Mouse (Mus musculus) neural tube, embryonic 14.5 days (tissue): ENCODE data around the gene Gfpt1. TPM values are rescaled to one million over a fixed set of nuclear protein-coding genes. Genes with fewer than 3 reads are reported as not detected.

Experiments
- ATAC-seq: fragments of 200-750 bp; cut with Nextera tagmentation; 2 replicates; pipeline ENCODE4 v1.8.0; 2017; ENCODE audit warnings: low read depth, mild to moderate bottlenecking, moderate TSS enrichment, moderate library complexity
- H3K27ac ChIP-seq: fragments of 300-500 bp; sonication (generic); 2 replicates; pipeline ENCODE4 v1.5.1; 2014; ENCODE audit warnings: low read depth, mild to moderate bottlenecking, control low read depth, low read length, moderate library complexity, mixed read lengths
- H3K27me3 ChIP-seq: fragments of 300-500 bp; sonication (generic); 2 replicates; pipeline ENCODE4 v1.6.1; 2014; ENCODE audit warnings: low read length; ENCODE audit not compliant: control insufficient read depth, insufficient read depth
- H3K36me3 ChIP-seq: fragments of 300-500 bp; sonication (generic); 2 replicates; pipeline ENCODE4 v1.6.1; 2014; ENCODE audit warnings: low read length, mixed read lengths; ENCODE audit not compliant: control insufficient read depth, insufficient read depth
- H3K4me1 ChIP-seq: fragments of 300-500 bp; sonication (generic); 2 replicates; pipeline ENCODE4 v1.6.1; 2014; ENCODE audit warnings: low read length; ENCODE audit not compliant: control insufficient read depth, insufficient read depth
- H3K4me2 ChIP-seq: fragments of 300-500 bp; sonication (generic); 2 replicates; pipeline ENCODE4 v1.6.1; 2014; ENCODE audit warnings: mild to moderate bottlenecking, low read depth, low read length, control low read depth
- H3K4me3 ChIP-seq: fragments of 300-500 bp; sonication (generic); 2 replicates; pipeline ENCODE4 v1.5.1; 2014; ENCODE audit warnings: low read depth, low read length, control low read depth, mixed read lengths
- H3K9ac ChIP-seq: fragments of 300-500 bp; sonication (generic); replicated peaks from 2 replicates; pipeline ENCODE4 v1.6.1; 2014; ENCODE audit warnings: low read depth, mild to moderate bottlenecking, control low read depth, low read length, mixed read lengths
- H3K9me3 ChIP-seq: fragments of 300-500 bp; sonication (generic); 2 replicates; pipeline ENCODE4 v1.6.1; 2016; ENCODE audit warnings: low read length; ENCODE audit not compliant: control insufficient read depth
- WGBS: fragments of 180-500 bp; shearing (Covaris S2); extraction: QIAGEN DNeasy Blood & Tissue Kit; methylation state at CpG from one replicate; pipeline ENCODE4 v1.1.7; 2014; 5-methylcytosine and 5-hydroxymethylcytosine counted together
- polyA plus RNA-seq: library from polyadenylated mRNA; unstranded; fragments of >200 nt; fragmentation: Nextera tagmentation; extraction: Ambion mirVana; gene quantifications from 2 replicates; pipeline ENCODE4 v1.2.1, GENCODE M21; 2014

Gene Gfpt1
- polyA plus RNA-seq, 1 experiment from 2014 or later: 33.4 TPM

GRCm38 (mm10) chr6:87119066-87119837 lies 76.6 kb downstream of the Gfpt1 start:
- 82% methylated on average over 20 of the region's 20 CpGs for WGBS
- H3K36me3 ChIP-seq: no peaks in the 10 kb centered on the region
- no peak overlapping the region for H3K9ac ChIP-seq
- no peak overlapping the region for H3K4me3 ChIP-seq
- no peak overlapping the region for H3K27ac ChIP-seq
- no peak for ATAC-seq
- H3K27me3 ChIP-seq: no peaks in the 10 kb centered on the region
- no peaks in the 10 kb centered on the region for H3K9me3 ChIP-seq
- no peak overlapping the region for H3K4me2 ChIP-seq
- H3K4me1 ChIP-seq: no peaks in the 10 kb centered on the region

GRCm38 (mm10) chr6:87119975-87120374 lies 77.3 kb downstream of the Gfpt1 start:
- no peak for ATAC-seq
- no peak overlapping the region for H3K27ac ChIP-seq
- no peaks in the 10 kb centered on the region for H3K4me1 ChIP-seq
- H3K4me2 ChIP-seq: no peak overlapping the region
- no peak overlapping the region for H3K9ac ChIP-seq
- 57% methylated on average over 4 of the region's 4 CpGs for WGBS
- no peaks in the 10 kb centered on the region for H3K27me3 ChIP-seq
- H3K9me3 ChIP-seq: no peaks in the 10 kb centered on the region
- H3K4me3 ChIP-seq: no peak overlapping the region
- no peaks in the 10 kb centered on the region for H3K36me3 ChIP-seq

GRCm38 (mm10) chr6:87120661-87121060 lies 78.0 kb downstream of the Gfpt1 start:
- WGBS: 88% methylated on average over 6 of the region's 6 CpGs
- Histone ChIP-seq H3K4me2 (no peak overlapping the region), H3K4me1 (no peaks in the 10 kb centered on the region), H3K36me3 (no peaks in the 10 kb centered on the region), H3K9ac (no peak overlapping the region), H3K27ac (no peak overlapping the region), H3K9me3 (no peaks in the 10 kb centered on the region), H3K4me3 (no peak overlapping the region), H3K27me3 (no peaks in the 10 kb centered on the region)
- ATAC-seq: no peak

- Histone ChIP-seq H3K4me2 (no peak overlapping the region), H3K9me3 (no peaks in the 10 kb centered on the region), H3K27me3 (no peaks in the 10 kb centered on the region), H3K9ac (no peak overlapping the region), H3K4me1 (no peaks in the 10 kb centered on the region), H3K27ac (no peak overlapping the region), H3K4me3 (no peak overlapping the region), H3K36me3 (no peaks in the 10 kb centered on the region)
- 83% methylated on average over 7 of the region's 7 CpGs for WGBS
- no peak for ATAC-seq
Observed at GRCm38 (mm10) chr6:87121961-87122360, 79.3 kb downstream of the Gfpt1 start.

- H3K36me3 ChIP-seq: no peaks in the 10 kb centered on the region
- WGBS: 87% methylated on average over 6 of the region's 6 CpGs
Observed at GRCm38 (mm10) chr6:87123406-87123805, 80.8 kb downstream of the Gfpt1 start.

GRCm38 (mm10) chr6:87123973-87124372 lies 81.3 kb downstream of the Gfpt1 start:
- no peaks in the 10 kb centered on the region for H3K4me1 ChIP-seq
- H3K9me3 ChIP-seq: no peaks in the 10 kb centered on the region
- no peak overlapping the region for H3K9ac ChIP-seq
- H3K4me2 ChIP-seq: no peak overlapping the region
- H3K36me3 ChIP-seq: no peaks in the 10 kb centered on the region
- ATAC-seq: no peak
- H3K4me3 ChIP-seq: no peak overlapping the region
- WGBS: 83% methylated on average over 4 of the region's 4 CpGs
- no peaks in the 10 kb centered on the region for H3K27me3 ChIP-seq
- no peak overlapping the region for H3K27ac ChIP-seq

More at GRCm38 (mm10) chr6:87123406-87123805, 80.8 kb downstream of the Gfpt1 start:
- no peaks in the 10 kb centered on the region for H3K9me3 ChIP-seq
- no peak overlapping the region for H3K27ac ChIP-seq
- H3K27me3 ChIP-seq: no peaks in the 10 kb centered on the region
- H3K4me2 ChIP-seq: no peak overlapping the region
- H3K4me1 ChIP-seq: no peaks in the 10 kb centered on the region
- no peak overlapping the region for H3K4me3 ChIP-seq
- no peak overlapping the region for H3K9ac ChIP-seq
- ATAC-seq: no peak

GRCm38 (mm10) chr6:87127049-87127753 lies 84.6 kb downstream of the Gfpt1 start:
- Histone ChIP-seq H3K4me2 (no peak overlapping the region), H3K4me3 (no peak overlapping the region), H3K9me3 (no peaks in the 10 kb centered on the region), H3K27me3 (no peaks in the 10 kb centered on the region), H3K4me1 (no peaks in the 10 kb centered on the region), H3K27ac (no peak overlapping the region), H3K9ac (no peak overlapping the region), H3K36me3 (no peaks in the 10 kb centered on the region)
- 79% methylated on average over 8 of the region's 8 CpGs for WGBS
- no peak for ATAC-seq

- no peak overlapping the region for H3K4me3 ChIP-seq
- no peaks in the 10 kb centered on the region for H3K4me1 ChIP-seq
- H3K36me3 ChIP-seq: no peaks in the 10 kb centered on the region
- no peaks in the 10 kb centered on the region for H3K9me3 ChIP-seq
- 89% methylated on average over 8 of the region's 8 CpGs for WGBS
- H3K27me3 ChIP-seq: no peaks in the 10 kb centered on the region
- no peak overlapping the region for H3K27ac ChIP-seq
- ATAC-seq: no peak
- no peak overlapping the region for H3K4me2 ChIP-seq
- no peak overlapping the region for H3K9ac ChIP-seq
Observed at GRCm38 (mm10) chr6:87129861-87130260, 87.2 kb downstream of the Gfpt1 start.

- no peak overlapping the region for H3K4me3 ChIP-seq
- H3K9me3 ChIP-seq: no peaks in the 10 kb centered on the region
- no peaks in the 10 kb centered on the region for H3K36me3 ChIP-seq
- ATAC-seq: no peak
- no peak overlapping the region for H3K9ac ChIP-seq
- no peak overlapping the region for H3K27ac ChIP-seq
- WGBS: 97% methylated on average over 7 of the region's 7 CpGs
- H3K27me3 ChIP-seq: no peaks in the 10 kb centered on the region
- no peak overlapping the region for H3K4me2 ChIP-seq
- no peaks in the 10 kb centered on the region for H3K4me1 ChIP-seq
Observed at GRCm38 (mm10) chr6:87130628-87131027, 88.0 kb downstream of the Gfpt1 start.
